Mouse (Mus musculus) C2C12 (cell line): Measurements from ENCODE around the gene Lce6a.

Source experiments
- CEBPB ChIP-seq: IDR thresholded peaks from one replicate; pipeline ENCODE4 v1.6.1; 2011; ENCODE audit warnings: low read depth, mild to moderate bottlenecking, control low read depth, moderate library complexity
- CTCF ChIP-seq: IDR thresholded peaks from one replicate; pipeline ENCODE4 v1.5.1; 2011; ENCODE audit not compliant: control insufficient read depth, insufficient read depth, insufficient read length
- MAX ChIP-seq: IDR thresholded peaks from one replicate; pipeline ENCODE4 v1.6.1; 2011; ENCODE audit warnings: mild to moderate bottlenecking, control low read depth
- USF1 ChIP-seq: IDR thresholded peaks from one replicate; pipeline ENCODE4 v1.6.1; 2011; ENCODE audit warnings: low read depth, mild to moderate bottlenecking, control low read depth, moderate library complexity

DNA sequence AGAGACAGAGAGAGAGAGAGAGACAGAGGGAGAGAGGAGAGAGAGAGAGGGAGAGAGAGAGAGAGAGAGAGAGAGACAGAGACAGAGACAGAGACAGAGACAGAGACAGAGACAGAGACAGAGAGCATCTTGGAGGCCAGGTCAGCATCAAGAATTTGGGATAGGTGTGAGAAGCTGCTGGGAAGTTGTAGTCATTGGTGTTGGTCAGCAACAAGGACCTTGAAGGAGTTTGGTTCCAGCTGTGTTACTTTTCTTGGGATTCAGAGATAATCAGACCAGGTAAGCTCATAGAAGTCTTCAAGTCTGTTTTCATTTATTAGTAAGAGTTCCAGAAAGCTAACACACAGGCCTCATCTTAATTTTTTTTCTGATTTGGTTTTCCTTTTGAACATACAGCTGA is 14.1 kb downstream of the Lce6a start, which contains the start of gene 2210017I01Rik:
- no peak for TF ChIP-seq CTCF
- no peak for TF ChIP-seq MAX
- no peak for TF ChIP-seq CEBPB
- TF ChIP-seq USF1, result no peak
